Mouse (Mus musculus): ENCODE data around the gene Crispld2. TPM values are rescaled to one million over a fixed set of nuclear protein-coding genes. Genes with fewer than 3 reads are reported as not detected.
A peak's percentile ranks its signal among the peaks of the same experiment; 100 is the strongest.

The Crispld2 gene
- polyA plus RNA-seq, 1 experiment, result 16.7 TPM

- peak; percentile 90 for DNase-seq
Observed at GRCm38 (mm10) chr8:120101068-120101972, 109.1 kb downstream of the Crispld2 start, which contains the start of gene Zdhhc7. TSS of gene Zdhhc7 (minus strand) at chr8:120101482.

More at GRCm38 (mm10) chr8:120101068-120101972, 109.1 kb downstream of the Crispld2 start, which contains the start of gene Zdhhc7:
- Histone ChIP-seq H3K27ac (ENCODE audit: insufficient read depth, low read depth, low read length) (peak within 1 kb of the TSS; percentile 97), H3K27me3 (replicated peaks; ENCODE audit: control insufficient read depth, insufficient read depth, low read length) (no peaks in the 10 kb centered on the region), H3K4me1 (ENCODE audit: control insufficient read depth, insufficient read depth, low read length) (peaks cover 4% of the 10 kb centered on the region; the same call in 1 of the 2 replicates), H3K36me3 (ENCODE audit: control insufficient read depth, insufficient read depth, low read length) (no peaks in the 10 kb centered on the region), H3K4me3 (ENCODE audit: insufficient read depth, low read depth, low read length) (peak within 1 kb of the TSS; percentile 90)
- under 1% methylated on average over 80 of the region's 88 CpGs for WGBS
- no peak for TF ChIP-seq CTCF (conservative IDR thresholded peaks at IDR 0.05; ENCODE audit: insufficient read depth, insufficient read length, low read depth, low read length)
- peak; percentile 34 for TF ChIP-seq POLR2A (IDR thresholded peaks at IDR 0.05; ENCODE audit: low read depth, low read length)

Other genes with a start within 250 kb of the Crispld2 start
- gene Tldc1, start 214.0 kb upstream of the Crispld2 start, polyA plus RNA-seq (2012; rRNA removed), result 11.6 and 12.6 TPM in 2 replicates
- gene Cotl1, start 151.9 kb upstream of the Crispld2 start, polyA plus RNA-seq (2012; rRNA removed), result 427 and 463 TPM in 2 replicates
- 37.7 and 52.4 TPM in 2 replicates for gene Klhl36, start 130.2 kb upstream of the Crispld2 start, polyA plus RNA-seq (2012; rRNA removed)
- gene Usp10, start 82.1 kb upstream of the Crispld2 start, polyA plus RNA-seq (2012; rRNA removed), result 121 and 135 TPM in 2 replicates
- gene Gm20388, start 81.6 kb upstream of the Crispld2 start, polyA plus RNA-seq (2012; rRNA removed), result 49.7 and 53.6 TPM in 2 replicates
- gene Zdhhc7, start 109.0 kb downstream of the Crispld2 start, polyA plus RNA-seq (2012; rRNA removed), result 58.7 and 68.2 TPM in 2 replicates
- 8.4 and 8.8 TPM in 2 replicates for gene 6430548M08Rik, start 121.7 kb downstream of the Crispld2 start, polyA plus RNA-seq (2012; rRNA removed)
- not detected in 2 replicates for gene Fam92b, start 185.0 kb downstream of the Crispld2 start, polyA plus RNA-seq (2012; rRNA removed)
- gene Gse1, start 236.0 kb downstream of the Crispld2 start, polyA plus RNA-seq (2012; rRNA removed), result 14.8 and 15.6 TPM in 2 replicates

Data from kidney, adult 2 months (tissue).